ENCODE assay signal across 11 mouse cellular contexts in the genomic region with DNA sequence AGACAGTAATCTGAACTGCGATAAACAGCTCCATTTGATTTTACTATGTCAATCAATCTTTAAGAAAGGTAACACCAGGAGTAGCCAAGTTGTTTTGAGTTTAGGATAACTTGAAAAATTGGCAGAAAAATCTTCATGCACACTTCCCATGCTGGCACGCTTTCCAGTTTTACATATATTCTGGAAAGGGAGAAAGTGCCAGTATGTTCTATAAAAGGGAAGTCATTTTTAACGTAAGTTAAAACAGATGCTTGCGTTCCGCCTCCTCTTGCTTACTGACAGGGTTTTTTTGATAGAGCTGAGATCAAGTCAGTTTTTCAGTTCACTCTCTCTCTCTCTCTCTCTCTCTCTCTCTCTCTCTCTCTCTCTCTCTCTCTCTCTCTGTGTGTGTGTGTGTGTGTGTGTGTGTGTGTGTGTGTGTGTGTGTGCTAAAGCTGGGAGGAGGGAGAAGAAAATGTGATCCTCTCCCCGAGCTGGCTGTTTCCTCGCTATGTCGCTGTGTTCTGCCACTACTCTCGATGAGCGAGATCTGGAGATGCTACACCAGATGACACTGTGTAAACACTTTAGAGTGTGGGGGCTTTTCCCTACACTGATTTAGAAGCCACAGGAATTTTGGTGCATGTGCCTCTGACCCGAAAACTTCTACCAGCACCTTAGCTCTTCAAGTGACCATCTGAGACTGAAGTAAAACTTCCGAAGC.
DNase-seq lines count a peak whose midpoint lies in the region; ATAC-seq and TF ChIP-seq lines count a peak whose summit lies in the region.
"Had no signal": no experiment of that assay in that cellular context is flagged by ENCODE, and none has a peak within 500 bp of the region (broad histone marks: within the 10 kb centered on the region; RNA-seq: fewer than 3 reads in every experiment).

No protein-coding gene starts in this region.

- no peak overlapping the region for H3K9ac ChIP-seq in forebrain, embryonic 13.5 days
- no peak overlapping the region for H3K9ac ChIP-seq in forebrain, embryonic 11.5 days (ENCODE audit: low read length)
- no peak overlapping the region for H3K9ac ChIP-seq in forebrain, postnatal 0 days
- H3K9ac ChIP-seq: hindbrain, embryonic 14.5 days had no signal

- H3K9me3 ChIP-seq in forebrain, embryonic 13.5 days (replicated peaks): no peaks in the 10 kb centered on the region
- no peaks in the 10 kb centered on the region for H3K9me3 ChIP-seq in forebrain, embryonic 11.5 days (ENCODE audit: control insufficient read depth, low read length)
- H3K9me3 ChIP-seq in forebrain, postnatal 0 days (ENCODE audit: low read length): no peaks in the 10 kb centered on the region

- no peak overlapping the region for H3K4me3 ChIP-seq in forebrain, embryonic 13.5 days
- H3K4me3 ChIP-seq in forebrain, embryonic 11.5 days (ENCODE audit: low read depth, low read length): no peak overlapping the region
- H3K4me3 ChIP-seq in layer of hippocampus, adult 2 months: no peak overlapping the region
- no peak overlapping the region for H3K4me3 ChIP-seq in forebrain, postnatal 0 days (ENCODE audit: low read depth, low read length)
- H3K4me3 ChIP-seq: erythroblast, embryonic 14.5 days had no signal

- H3K36me3 ChIP-seq in forebrain, embryonic 13.5 days (ENCODE audit: poor library complexity, severe bottlenecking): no peaks in the 10 kb centered on the region
- no peaks in the 10 kb centered on the region for H3K36me3 ChIP-seq in forebrain, embryonic 11.5 days (ENCODE audit: control insufficient read depth, insufficient read depth, low read length)
- no peaks in the 10 kb centered on the region for H3K36me3 ChIP-seq in forebrain, postnatal 0 days (ENCODE audit: insufficient read depth)

- no peaks in the 10 kb centered on the region for H3K27me3 ChIP-seq in forebrain, embryonic 13.5 days
- H3K27me3 ChIP-seq in forebrain, embryonic 11.5 days (ENCODE audit: control insufficient read depth, insufficient read depth, low read length): no peaks in the 10 kb centered on the region
- H3K27me3 ChIP-seq in forebrain, postnatal 0 days (ENCODE audit: insufficient read depth, low read length): no peaks in the 10 kb centered on the region

- 88% methylated on average over 12 of the region's 12 CpGs for WGBS in forebrain, embryonic 13.5 days
- 87% methylated on average over 12 of the region's 12 CpGs for WGBS in forebrain, embryonic 11.5 days
- 70% methylated on average over 12 of the region's 12 CpGs for WGBS in forebrain, postnatal 0 days

- no peak for TF ChIP-seq CTCF in layer of hippocampus, adult 2 months (conservative IDR thresholded peaks at IDR 0.05)
- no peak for TF ChIP-seq CTCF in forebrain, postnatal 0 days (IDR thresholded peaks at IDR 0.05; ENCODE audit: low read depth)

- no peak overlapping the region for H3K27ac ChIP-seq in forebrain, embryonic 13.5 days
- H3K27ac ChIP-seq in forebrain, embryonic 11.5 days (ENCODE audit: low read depth, low read length): no peak overlapping the region
- H3K27ac ChIP-seq in layer of hippocampus, adult 2 months: 0 out of 2 replicates have a peak overlapping the region, but pooled peaks have one; percentile 32
- H3K27ac ChIP-seq in forebrain, postnatal 0 days (ENCODE audit: low read depth, low read length): no peak overlapping the region; the same call in 1 of the 2 replicates
- H3K27ac ChIP-seq: hindbrain, embryonic 14.5 days; macrophage had no signal

- peak; percentile 70; the same call in 1 of the 2 replicates for ATAC-seq in forebrain, embryonic 13.5 days
- no peak for ATAC-seq in forebrain, embryonic 11.5 days (replicated peaks; ENCODE audit: low FRiP score)
- ATAC-seq in forebrain, postnatal 0 days: peak; percentile 90

- DNase-seq in forebrain, embryonic 11.5 days (ENCODE audit: low spot score): no peak
- DNase-seq in layer of hippocampus, adult 2 months (ENCODE audit: low spot score in 2 of 2): peak in 1 of 2 experiments; percentile 8
- no peak for DNase-seq in layer of hippocampus, postnatal 10 days (ENCODE audit: low spot score in 2 of 2)
- DNase-seq in forebrain, postnatal 0 days: peak; percentile 69
- peak; percentile 14 for DNase-seq in right cerebral cortex, postnatal 25 days
- no peak for DNase-seq in gastrocnemius, postnatal 10 days
- DNase-seq in adrenal gland, postnatal 36 days: no peak

- H3K4me2 ChIP-seq in forebrain, embryonic 13.5 days: no peak overlapping the region
- no peak overlapping the region for H3K4me2 ChIP-seq in forebrain, embryonic 11.5 days (ENCODE audit: low read depth, low read length, severe bottlenecking)
- no peak overlapping the region for H3K4me2 ChIP-seq in forebrain, postnatal 0 days (ENCODE audit: low read depth)
- H3K4me2 ChIP-seq: hindbrain, embryonic 14.5 days had no signal

- no peaks in the 10 kb centered on the region for H3K4me1 ChIP-seq in forebrain, embryonic 13.5 days
- no peaks in the 10 kb centered on the region for H3K4me1 ChIP-seq in forebrain, embryonic 11.5 days (replicated peaks; ENCODE audit: control insufficient read depth, insufficient read depth, low read length)
- no peaks in the 10 kb centered on the region for H3K4me1 ChIP-seq in forebrain, postnatal 0 days (ENCODE audit: insufficient read depth)

Comparison
In these comparisons a context has a peak if more than half of its experiments do, and no peak if none do; other contexts are left out.
1. DNase-seq: peak in forebrain, postnatal 0 days (single experiment) and right cerebral cortex, postnatal 25 days (single experiment); none in forebrain, embryonic 11.5 days (single experiment), layer of hippocampus, postnatal 10 days (0 of 2), gastrocnemius, postnatal 10 days (single experiment) and adrenal gland, postnatal 36 days (0 of 2).